Mouse (Mus musculus) bone marrow, adult 2 months (tissue): ENCODE results near the gene Apol8.

ENCODE experiments used
- CTCF ChIP-seq: fragments of 200-500 bp; IDR thresholded peaks from 2 replicates; pipeline ENCODE4 v1.5.1; 2011; ENCODE audit warnings: low read length, control low read depth; ENCODE audit not compliant: control insufficient read depth, insufficient read depth
- POLR2A ChIP-seq: fragments of 200-500 bp; IDR thresholded peaks from 2 replicates; pipeline ENCODE4 v1.6.1; 2011; ENCODE audit warnings: low read depth, mild to moderate bottlenecking, control low read depth, low read length, borderline replicate concordance; ENCODE audit not compliant: control insufficient read depth

DNA sequence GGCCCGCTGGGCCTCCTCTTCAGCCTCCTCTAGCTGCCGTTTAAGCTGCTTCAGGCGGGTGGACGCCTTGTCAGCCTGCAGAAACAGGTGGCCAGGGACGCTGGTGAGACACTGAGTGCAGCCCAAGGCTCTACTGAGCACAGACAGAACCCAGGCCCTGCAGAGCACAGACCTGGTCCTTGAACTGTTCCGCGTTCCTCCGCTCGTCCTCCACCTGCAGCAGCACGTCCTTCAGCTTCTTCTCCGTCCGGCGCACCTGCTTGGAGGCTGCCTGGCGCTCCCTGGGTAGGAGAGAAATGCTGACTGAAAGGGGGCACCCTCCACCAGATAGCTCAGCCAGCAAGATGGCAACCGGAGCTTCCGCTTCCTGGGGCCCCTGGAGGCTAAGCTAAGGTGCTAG, 6.2 kb upstream of the Apol8 start:
- no peak for TF ChIP-seq CTCF
- TF ChIP-seq POLR2A: 0 out of 2 replicates have a peak, but pooled peaks have one; percentile 19
